Mouse (Mus musculus) adrenal gland, adult 8-10 months (tissue): ENCODE measurements at regions not wholly inside any gene's neighbourhood (a gene's known extent, or its start where the extent isn't known, plus 50 kb on each side); places are given as distances from the start of the nearest gene placed in this dataset.
A peak's percentile ranks its signal among the peaks of the same experiment; 100 is the strongest.
"Not testable (repeated sequence)": the region's sequence is repeated elsewhere in the genome, so short reads cannot be mapped to it uniquely, and the experiment has no call there.

ENCODE experiments used
- DNase-seq: peaks from one replicate; pipeline ENCODE4 v3.0.0; 2022

DNA sequence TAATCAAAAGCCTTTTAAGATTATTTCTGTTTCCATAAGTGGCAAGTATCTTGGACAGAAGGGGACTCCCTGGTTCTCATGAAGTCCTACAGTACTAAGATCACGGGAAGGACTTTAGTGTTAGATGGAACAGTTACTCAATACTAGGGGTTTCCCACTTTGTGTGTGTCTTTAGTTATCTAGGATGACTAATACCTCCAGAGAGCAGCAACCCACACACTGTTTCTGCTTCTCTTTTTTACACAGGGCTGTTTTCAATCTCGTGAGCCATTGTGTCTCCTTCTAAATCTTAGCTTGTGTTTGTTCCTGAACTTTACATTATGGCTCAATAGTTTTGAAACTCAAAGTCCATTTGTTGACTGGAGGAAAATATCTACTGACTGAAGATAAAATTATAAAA lies 496.5 kb upstream of the Impg1 start:
- DNase-seq = no peak

DNA sequence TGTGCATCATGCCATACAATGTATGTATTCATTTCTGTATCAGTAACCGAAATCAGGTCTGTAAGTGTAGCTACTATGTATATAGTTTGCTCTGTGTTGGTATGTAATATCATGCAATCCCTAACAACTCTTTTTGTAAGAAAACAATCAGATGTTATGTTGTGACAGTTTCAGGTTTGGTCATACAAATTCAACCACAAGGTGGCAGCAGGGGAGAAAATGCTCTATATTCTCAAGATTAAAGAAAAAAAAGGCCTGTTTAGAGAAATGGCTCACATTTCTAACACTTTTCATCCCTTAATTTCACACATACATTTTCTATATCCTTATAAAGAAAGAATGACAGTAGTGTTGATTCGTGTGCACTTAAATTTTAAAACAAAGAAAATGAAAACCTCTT lies 477.7 kb upstream of the Impg1 start:
- DNase-seq = no peak

DNA sequence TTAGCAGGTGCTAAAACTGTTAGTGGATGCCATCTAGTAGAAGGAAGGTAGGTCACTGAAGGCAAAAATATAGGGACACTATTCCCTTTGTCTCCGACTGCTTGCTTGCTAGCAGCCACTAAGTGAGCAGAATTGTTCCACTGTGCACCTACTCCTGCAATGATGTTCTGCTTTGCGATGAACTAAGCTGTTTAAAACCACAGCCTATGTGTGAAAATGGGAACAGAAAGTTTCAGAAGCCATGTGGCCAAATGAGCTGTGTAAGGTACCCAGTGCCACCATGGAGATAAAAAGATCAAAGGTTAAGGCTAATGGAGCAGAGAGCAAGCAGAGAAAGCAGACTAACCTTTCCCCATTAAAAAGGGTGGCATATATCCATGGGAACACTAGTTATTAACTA lies 476.1 kb upstream of the Impg1 start:
- DNase-seq = no peak

DNA sequence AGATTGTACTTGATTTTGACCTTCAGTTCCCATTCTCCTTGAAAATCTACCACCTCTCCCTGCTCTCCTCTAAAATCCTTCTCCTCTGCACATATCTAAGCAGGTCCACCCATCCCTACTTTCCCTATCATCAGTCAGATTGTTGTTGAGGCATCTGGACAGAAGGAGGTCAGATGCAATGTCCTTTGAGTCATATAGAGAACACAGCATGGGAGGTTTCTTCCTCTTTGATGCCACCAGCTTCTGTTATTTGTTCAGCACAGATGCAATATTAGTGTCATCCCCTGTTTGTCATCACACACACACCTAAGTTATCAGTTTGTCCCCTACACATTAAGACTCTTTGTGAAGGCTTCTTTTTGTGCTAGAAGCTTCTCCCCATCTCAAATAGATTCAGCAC lies 473.0 kb upstream of the Impg1 start:
- no peak for DNase-seq

DNA sequence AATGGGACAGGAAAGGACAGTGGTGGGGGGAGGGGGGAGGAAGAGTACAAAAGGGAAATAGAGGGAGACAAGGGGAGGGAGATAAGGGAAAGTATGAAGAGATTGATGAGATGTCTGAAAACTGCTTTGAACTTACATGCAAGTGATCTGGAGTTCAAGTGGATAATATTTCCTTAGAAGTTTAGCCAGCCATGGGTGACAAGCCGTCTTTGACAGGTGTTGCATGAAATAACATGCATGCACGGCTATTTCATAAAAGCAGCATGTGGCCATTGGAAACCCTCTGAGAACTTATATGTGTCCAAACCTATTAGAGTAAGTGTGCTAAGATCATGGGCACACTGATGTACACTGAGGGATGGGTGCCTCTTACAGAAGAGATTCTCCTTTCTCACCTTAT lies 465.3 kb upstream of the Impg1 start:
- no peak for DNase-seq

DNA sequence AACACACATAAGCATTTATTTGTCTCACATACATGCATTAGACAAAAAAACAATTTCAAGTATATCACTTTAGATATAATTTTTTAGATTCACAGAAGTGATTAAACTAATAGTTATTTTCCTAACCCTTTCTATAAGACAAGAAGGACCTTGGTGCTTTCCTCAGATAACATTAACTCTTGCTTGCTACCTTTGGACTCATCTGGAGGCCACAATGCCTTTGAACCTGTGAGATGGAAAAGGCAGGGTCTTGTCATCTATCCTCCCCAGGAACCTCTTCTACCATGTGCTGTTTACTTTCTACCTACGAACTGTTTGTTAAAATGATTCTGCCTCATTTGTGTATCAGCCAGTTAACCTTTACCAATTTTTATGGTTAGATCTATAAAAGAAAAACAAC lies 455.0 kb upstream of the Impg1 start:
- DNase-seq = no peak

DNA sequence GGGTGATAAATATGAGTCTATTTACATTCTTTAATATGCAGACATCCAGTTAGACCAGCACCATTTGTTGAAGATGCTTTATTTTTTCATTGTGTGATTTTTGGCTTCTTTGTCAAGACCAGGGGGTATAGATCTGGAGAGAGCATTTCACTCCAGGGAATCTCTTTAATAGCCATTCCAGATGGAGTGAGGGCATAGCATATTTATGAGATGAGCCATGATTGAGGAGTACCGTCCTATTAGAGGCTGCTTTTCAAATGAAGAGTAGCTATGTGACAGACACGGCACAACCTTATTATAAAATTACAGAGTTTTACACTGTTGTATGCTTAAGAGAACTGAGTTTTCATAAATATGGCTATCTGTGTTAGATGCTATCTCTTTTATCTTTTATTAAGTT lies 448.6 kb upstream of the Impg1 start:
- no peak for DNase-seq

DNA sequence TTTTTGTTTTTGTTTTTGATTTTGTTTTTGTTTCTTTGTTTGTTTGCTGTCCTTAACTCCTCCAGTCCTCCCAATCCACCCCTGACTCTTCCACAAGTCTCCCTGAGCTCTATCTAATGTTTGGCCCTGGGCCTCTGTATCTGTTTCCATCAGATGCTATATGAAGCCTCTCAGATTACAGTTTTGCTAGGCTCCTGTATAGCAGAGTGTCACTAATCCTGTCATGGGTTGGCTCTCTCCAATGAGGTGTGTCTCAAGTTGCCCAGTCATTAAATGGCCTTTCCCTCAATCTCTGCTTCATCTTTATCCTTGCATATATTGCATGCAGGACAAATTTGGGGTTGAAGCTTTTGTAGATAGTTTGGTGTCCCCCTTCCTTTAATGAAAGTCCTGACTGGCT lies 446.9 kb upstream of the Impg1 start:
- DNase-seq = no peak

DNA sequence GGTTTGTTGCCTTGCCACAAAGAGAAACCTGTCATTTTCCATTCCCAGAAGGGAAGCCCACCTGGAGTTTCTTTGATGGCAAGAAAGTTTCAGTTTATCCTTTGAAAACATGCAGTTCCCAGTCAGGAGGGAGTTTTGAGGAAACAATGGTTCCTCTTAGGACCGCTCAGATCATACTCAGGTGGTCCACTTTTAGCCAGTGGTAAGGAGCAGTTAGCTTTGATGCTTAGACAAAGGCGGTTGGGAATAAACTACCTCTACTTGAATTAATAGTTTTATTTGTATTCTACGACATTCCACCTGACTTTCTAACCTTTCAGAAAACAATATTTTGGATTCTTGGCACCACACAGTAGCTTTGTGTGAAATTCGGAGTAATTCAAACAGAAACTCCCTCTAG lies 401.5 kb upstream of the Impg1 start:
- no peak for DNase-seq

DNA sequence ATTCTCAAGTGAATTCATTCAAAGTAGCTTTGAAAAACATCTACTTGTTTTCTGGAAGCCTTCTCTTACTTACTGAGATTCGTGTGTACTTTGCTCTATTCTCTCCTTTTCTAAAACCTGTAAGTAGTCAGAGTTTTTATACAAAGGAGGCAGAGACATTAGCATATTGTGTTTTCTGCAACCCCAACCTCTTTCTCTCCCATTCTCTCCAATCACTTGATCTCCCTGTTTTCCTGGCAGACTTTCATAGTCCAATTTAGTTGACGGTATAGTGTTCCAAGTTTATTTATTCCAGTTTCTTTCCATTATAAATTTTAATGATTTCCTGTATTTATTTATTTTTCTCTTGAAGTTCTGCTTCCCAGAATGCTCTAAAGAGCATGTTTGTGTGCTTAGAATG lies 393.7 kb upstream of the Impg1 start:
- DNase-seq = no peak

DNA sequence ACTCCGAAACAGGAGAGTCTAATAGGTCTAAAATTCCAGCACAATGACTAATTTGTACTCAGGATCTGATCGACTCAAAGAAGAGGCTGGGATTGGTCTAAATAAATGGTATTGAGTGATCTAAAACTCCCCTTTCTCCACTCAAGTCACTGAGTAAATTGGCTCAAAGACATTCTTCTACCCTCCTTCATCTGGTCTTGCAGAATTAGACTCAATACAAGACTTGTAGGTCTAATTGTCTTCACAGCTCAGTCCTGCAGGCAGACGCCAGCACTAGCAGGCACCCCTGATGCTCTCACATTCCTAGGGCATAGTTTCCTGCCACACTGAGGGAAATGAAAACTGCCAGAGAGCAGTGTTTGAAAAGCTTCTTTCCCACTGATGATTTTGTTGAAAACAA lies 382.9 kb upstream of the Impg1 start:
- no peak for DNase-seq

DNA sequence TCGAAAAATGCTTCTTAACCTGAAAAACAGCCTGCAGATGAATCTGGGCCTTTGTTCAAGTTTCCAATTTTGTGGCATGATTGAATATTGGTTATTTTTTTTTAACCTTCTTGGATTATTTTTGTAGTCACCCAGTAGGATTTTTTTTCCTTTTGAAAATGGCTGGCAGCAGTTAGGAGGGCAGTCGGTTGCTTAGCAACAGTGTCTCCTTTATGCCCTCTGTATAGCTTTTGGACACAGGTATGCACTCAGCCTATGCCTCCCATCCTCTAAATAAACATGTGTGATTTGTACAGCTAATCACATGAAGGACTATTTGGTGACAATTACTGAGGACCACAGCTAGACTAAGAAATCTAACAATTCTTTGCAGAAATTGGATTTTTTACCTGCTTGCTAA lies 367.5 kb upstream of the Impg1 start:
- no peak for DNase-seq

DNA sequence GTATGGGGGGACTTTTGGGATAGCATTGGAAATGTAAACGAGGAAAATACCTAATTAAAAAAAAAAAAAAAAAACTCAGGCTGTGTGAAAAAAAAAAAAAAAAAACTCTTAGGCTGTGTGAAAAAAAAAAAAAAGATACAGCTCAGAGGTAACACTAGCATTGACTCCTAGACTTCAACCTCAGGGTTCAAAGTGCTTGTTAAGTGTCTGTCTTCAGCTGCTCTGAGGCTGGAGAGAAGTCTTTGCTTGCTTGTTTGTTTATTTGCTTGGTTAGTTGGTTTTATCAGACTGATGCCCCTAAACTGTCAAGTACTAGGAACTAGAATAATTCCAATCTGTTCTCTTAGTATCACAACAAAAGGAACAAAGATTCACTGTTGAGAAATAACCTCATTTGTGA lies 360.1 kb upstream of the Impg1 start:
- no peak for DNase-seq

DNA sequence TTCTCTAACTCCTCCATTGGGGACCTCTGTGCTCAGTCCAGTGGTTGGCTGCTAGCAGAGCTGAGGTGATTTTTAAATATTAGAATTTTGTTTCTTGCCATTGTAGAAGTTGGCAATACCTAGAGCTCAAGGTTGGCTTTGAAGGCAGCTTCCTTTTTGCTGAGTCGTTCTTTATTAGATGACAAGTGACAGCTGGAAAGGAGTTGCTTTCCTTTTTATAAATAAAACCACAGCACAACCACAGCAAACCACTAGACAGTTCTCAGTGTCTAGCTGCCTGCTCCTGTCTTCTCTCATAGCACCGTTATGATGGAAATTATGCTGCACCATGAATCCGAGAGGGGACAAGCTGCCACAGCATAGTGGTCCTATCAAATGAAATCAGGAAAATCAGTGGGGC lies 354.8 kb upstream of the Impg1 start:
- no peak for DNase-seq

DNA sequence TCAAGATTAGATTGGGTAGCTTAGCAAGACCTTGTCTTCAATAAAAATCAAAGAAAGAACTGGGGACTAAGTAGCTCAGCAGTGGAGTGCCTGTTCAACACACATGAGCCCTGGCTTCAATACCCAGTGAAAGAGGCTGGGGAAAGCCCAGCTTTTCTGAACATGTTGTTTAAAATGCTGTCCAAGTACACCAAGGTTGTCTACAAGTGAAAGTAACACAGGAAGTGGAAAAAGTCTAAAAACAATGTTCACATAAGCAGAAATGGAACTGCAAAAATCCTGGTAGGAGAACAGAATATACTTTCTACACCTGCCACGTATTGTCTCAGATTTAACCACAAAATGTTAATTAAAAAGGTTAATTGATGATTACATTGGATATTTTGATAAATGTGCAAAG lies 353.8 kb upstream of the Impg1 start:
- no peak for DNase-seq

DNA sequence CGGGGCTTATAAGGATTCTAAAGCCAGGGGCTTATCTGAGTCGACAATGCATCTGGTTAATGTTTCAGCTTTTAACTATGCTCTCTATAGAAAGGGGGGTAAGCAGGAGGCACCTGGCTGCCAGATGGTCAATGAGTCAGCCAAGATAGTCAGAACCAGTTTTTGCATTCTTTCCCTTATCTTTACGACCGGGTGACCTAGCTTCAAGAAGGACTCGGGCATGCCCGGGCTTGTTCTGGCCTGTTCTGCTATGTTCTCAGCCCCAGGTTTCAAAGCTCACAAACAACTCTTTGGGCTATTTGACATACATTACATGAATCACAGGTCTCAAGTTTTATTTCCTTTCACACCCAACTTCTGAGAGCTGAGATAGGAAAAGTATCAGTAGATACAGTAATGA lies 348.6 kb upstream of the Impg1 start:
- DNase-seq = not testable (repeated sequence)

DNA sequence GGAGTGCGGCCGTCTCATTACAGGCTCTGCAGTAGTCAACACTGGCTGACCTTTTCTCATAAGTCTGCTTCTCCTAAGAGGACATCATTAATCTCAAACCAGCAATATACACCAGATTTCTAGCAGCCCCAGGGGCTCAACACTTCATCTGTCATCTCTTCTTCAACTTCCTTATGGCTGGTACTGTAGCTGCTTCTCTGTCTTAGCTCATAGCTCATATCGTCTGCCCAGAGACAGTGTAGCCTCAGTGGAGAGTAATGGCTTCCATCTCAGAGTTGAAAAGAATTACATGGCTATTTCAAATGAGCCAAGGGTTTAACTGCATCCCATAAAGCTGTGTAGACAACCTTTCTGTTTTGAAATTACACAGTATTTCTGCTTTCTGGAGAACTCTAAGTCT lies 326.2 kb upstream of the Impg1 start:
- DNase-seq = no peak

DNA sequence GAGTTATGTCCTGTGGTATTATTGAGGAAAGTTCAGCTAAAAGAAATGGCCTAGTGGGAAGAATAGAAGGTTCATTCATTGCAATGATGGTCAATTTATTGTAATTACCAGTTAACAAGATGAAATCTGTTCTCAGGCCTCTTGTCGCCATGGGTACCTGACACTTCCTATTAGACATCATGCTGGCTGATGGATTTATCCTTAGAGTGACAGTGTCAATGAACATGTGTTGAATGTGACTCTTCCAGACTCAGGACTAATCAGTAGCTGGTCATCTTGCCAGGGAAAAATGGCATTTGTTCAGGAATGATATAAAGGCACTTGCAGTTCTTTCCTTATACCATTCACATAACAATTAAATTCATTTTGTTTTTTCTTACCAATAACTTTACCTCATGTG lies 309.3 kb upstream of the Impg1 start:
- no peak for DNase-seq

DNA sequence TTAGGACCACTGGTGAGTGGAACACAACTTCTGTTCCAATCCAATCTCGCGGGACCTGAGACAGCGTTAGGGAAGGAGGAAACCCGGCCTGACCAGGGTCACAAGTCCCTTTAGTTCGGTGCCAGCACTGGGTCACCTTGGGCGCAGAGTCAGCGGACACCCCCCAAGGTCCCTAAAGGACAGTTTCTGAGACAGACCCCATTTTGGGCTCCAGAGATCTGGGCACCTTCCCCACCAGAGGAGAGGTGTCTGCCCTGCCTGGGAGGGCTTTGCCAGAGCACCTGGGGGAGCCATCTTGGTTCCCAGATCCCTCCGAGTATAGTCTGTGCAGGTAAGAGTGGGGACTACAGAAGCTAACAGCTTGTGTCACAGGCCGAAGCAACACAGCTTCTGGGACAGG lies 270.5 kb upstream of the Impg1 start:
- not testable (repeated sequence) for DNase-seq

DNA sequence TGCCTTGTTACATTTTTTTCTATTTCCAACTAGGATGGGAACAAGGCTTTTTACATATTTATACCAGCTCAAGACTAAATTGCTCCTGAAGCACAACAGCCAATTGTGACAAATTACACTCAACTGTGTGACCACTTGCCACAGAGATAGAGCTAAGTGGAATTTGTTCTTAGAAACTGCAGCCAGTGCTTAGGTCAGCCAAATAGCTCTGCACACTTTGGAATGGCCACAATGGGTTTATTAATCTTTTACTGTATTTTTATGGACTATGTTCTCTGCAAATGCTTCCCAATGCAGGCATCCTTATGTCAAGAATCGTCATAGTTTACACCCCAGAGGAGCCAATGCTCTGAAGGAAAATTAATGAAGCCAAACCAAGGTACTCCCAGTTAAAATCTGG lies 267.7 kb upstream of the Impg1 start:
- DNase-seq = no peak

DNA sequence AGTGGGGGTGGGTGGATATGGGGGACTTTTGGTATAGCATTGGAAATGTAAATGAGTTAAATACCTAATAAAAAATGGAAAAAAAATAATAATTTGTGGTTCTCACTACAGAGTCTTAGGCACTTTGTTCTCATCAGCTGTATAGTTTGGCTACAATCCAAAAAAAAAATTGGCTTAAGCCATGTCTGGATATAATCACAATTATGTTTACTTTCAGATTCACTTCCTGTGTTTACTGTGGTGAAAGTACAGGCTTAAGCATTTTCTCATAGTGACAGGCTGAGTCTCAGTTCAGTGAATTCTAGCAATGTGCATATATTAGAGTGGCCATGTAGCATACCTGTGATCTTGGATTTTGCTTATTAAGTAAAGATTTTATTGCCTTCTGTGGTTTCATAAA lies 258.4 kb upstream of the Impg1 start:
- DNase-seq = no peak

DNA sequence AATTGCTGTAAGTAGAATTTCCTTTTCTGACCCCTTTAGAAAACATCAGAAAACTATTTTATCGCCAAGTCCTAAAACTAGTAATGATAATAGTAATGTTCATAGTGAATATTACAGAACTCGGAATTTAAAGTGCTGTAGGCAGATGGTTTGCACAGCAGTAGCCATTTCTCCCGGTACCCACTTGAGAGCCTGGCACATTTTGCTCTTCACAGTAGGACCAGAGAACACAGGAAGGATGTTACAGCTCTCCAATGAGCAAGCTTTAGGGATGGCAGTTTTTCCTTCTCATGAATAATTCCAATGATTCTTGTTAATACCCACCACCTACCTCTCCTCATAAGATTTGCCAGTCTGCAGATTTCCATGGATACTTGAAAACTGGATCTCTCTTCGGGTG lies 253.2 kb upstream of the Impg1 start:
- DNase-seq = no peak

DNA sequence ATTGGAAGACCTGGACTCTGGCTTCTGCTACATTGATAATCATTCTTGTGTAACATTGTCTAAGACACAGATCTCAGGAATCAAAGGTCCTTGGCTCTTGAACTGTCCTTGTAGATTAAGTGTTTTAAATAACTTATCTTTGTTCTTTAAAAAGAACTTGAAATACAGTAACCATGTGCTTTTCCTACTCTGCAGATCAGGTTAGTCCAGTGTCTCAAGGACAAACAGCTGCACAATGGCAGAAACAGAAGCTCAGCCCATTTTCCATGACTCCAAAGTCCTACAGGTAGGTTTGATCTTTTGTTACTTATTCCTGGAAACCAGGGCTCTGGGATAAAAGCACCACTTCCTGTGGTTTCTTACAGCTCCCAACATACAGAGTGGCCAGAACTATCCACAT lies 244.5 kb upstream of the Impg1 start:
- no peak for DNase-seq

DNA sequence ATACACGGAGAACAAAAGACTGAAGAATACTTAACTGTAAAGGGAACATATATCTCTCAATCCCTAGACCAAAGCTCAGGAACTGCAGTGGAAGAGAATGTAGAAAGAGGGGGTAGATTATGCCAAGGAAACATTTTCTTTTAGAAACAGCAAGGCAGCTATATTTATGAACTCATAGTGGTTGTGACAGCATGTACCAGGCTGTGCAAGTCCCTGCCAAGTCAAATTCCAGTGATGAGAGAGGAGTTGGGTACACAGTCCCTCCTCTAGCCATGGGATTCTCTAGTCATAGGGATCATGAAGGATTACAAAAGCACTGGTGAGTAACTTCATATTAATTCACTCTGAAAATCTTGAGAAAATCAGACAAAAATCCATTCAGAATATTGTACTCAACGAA lies 240.0 kb upstream of the Impg1 start:
- DNase-seq = no peak

DNA sequence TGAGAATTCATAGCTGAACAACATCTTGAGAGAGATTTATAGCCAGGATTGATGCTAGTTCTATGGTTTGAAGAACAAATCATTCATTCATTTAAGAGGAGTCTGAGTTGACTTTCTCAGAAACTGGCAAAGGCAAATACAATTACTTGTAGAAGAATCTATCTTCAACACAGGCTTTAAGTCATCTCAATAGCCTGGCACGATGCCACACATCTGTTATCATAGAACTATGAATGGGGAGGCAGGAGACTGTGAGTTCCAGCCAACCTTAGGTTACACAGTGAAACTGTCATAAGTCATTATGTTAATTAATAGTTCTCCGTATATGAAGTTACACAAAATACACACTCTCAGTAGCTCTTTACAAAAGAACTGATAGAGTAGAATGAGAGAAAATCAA lies 231.9 kb upstream of the Impg1 start:
- no peak for DNase-seq

DNA sequence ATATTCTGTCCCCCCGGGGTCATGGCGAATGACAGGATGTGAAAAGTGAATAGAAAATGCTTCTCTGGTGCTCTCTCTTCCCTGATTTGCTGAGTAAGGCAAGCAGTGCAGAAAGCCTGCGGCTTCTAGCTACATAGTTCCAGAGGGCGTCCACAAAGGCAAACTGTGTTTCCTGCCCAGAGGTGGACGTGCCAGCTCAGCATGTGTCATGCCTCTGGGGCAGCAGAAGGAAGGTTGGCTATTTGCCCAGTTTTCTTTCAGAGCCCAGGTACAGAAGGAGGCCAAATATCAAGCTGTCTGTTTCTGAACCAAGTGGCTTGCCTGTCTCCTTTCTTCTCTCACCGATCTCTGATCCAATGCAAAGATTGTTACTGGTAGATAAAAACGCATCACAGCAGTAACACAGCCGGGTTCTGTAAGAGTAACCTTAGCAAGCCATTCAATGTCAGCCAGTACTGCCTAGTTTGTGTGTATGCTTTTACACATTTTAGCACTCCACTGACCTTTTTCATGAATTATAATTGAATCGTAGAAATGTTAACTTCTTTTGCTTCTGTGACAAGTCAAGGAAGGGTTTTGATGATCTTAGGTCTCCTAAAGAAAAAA lies 223.3 kb upstream of the Impg1 start:
- DNase-seq = peak; percentile 10
